Mouse (Mus musculus) lung, postnatal 10 days (tissue): Measurements from ENCODE around the gene Tceal1.
"Not testable (repeated sequence)": the region's sequence is repeated elsewhere in the genome, so short reads cannot be mapped to it uniquely, and the experiment has no call there.

ENCODE experiments used
- DNase-seq: peaks from one replicate; pipeline ENCODE4 v3.0.0; 2021

The Tceal1 gene

DNA sequence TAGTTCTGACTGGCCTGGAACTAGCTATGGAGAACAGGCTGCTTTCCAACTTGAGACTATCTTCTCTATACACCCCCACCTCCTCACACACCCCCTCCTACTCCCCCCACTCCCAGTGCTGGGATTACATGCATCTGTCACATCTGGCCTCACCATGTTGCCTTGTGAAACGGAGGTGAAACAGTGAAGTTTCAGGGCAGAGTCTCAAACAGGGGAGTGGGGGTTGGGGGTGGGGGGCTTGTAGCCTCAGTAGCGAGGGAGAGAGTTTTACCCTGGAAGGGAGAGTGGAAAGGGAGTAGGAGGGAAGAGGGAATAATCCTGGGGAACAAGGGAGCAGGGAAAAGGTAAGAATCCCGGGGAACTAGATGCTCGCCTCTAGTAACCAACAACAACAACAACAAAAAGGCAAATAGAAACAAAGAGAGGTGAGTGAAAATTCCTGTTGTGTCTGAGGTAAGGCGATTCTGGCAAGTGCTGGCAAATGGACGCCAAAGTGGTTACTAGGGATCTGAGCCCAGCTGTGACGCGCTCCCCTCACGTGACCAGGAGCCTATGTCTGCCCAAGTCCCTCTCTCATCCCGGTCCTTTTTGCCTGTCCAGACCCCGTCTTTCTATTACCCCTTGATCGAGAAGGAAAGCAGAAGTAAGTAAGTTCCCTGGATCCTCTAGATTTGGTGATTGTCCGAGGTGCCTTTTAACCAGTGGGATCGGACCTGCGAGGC, at the start of gene Tceal1:
Gene Tceal1 (plus strand): TSS at position 537 of the 722 bp plus-strand sequence.
- peak; percentile 80 for DNase-seq

DNA sequence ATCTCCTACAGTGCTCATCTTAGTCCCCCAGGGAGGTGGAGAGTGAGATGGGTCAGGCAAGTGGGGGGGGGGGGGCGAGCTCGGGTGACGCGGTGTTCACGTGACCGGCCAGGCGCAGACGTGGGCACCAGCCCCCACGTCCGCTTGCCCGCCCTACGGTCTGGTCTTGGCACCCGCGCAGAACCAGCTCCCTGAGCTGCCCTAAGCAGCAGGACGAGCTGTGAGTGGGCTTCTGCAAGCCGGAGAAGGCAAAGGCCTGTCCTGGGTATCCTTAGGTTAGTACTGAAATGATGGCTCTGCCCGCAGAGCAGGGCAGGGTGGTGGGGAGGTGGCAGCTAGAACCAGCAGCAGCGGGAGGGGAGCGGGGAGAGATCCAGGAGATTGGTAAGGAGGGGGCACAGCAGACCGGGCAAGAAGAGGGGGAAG, 41.5 kb upstream of the Tceal1 start:
- peak; percentile 2 for DNase-seq

DNA sequence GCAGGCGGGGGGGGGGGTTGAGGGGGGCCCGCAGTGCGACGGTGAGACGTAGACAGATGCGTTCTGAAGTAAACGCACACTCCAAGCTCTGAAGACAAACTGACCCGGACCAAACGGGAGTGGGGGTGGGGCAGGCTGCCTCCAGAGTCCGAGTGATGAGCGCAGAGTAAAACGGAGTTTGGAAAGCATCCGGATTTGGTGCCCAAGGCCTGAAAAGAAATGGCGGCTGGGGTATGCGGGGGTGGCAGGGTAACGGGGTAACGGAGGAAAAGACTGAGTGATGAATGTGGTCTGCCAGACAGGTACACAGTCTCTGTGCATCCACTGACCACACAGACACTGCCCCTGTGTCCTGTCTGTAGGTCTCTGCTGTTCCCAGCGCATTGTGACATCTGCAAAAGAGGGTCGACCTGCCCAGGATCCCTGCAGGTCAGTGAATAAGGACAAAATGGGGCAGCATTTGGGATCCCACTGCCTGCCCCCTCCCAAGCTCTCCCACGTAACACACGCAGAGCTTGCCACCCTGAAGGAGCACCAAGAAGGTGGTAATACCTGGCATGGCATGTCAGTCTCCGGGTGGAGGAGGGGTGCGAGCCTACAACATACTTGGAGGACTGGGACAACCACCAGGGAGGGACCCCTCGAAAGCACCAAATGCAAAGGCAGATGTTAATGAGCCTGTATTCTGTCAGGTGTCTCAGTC, 40.9 kb upstream of the Tceal1 start:
- peak; percentile 1 for DNase-seq

DNA sequence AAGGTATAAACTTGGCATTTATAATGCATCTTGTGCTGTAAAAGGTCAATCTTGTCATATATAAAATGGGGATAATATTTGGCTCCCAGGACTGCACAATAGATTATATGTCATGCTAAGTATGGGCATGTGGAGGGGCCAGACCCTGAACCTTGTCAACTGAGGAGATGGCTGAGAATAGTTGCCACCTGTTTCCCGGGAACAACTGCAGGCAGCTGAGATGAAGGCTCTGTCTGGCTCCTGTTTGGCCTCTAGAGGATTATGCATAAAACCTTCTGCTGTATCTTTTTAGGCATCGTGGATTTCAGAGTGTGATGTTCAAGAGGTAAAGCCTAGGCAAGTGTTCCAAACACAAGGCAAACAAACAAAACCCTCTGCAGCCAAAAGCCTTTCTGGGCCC, 39.0 kb upstream of the Tceal1 start:
- DNase-seq = no peak

DNA sequence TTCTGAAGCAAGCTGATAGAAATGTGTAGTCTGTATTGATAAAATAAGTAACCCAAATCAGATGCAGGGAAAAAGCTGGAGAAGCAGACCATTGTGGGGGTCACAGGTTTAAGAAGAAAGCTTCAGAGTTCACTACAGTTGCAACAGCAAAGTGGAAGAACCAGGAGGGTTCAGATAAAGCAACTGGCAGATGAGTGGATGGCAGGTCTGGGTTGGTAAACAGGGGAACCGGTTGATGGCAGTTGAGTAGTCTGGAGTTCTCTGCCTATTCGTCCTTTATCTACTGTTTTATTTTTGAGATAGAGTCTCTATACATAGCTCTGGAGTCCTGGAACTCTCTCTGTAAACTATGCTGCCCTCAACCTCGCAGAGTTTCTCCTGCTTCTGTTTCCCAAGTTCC, 26.8 kb upstream of the Tceal1 start:
- DNase-seq = no peak

DNA sequence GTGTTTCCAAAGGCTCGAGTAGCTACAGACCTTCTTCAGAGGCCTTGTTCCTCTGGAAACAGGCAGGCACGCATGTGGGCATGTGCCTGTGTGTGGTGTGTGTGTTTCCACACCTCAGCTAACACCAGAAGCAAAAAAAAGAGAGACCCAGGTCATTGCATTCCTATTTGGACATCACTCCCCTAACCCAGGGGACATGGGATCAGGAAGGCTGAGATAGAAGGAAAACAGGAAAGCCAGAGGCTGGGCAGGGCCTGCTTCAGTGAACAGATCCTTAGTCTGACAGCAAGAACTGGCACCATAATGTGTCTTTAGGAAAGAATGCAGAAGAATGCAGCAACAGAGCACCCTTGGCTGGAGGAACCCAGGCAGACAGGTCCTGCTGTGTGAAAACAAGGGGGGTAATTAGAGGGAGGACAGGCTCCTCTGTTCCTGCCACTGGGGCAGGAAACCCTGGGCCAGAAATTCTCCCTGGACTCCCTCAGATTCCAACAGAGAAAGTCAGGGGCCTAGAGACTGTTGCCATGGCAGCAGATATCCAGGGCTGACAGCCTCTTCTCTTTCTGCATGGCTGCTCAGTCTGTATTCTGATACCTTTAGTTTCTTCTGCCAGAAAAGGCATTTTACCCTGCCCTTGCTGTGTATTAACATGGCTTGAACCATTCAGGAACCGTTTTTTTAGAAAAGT, 16.0 kb upstream of the Tceal1 start:
- not testable (repeated sequence) for DNase-seq

DNA sequence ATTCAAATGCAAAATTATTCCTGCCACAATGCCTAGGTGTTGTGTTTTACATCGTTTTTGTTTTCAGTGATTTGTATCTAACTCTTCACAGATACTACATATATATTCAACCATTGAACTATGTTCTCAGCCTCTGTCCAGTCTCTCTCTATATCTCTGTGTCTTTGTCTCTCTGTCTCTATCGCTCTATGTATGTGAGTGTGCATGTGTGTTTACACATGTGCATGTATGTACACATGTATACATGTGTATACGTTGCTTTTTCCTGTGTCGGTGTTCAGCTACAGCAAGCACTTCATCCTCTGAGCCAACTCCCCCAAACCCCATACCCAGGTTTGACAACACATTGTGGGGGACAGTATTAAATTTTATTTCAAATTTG, 15.5 kb upstream of the Tceal1 start:
- DNase-seq = no peak

DNA sequence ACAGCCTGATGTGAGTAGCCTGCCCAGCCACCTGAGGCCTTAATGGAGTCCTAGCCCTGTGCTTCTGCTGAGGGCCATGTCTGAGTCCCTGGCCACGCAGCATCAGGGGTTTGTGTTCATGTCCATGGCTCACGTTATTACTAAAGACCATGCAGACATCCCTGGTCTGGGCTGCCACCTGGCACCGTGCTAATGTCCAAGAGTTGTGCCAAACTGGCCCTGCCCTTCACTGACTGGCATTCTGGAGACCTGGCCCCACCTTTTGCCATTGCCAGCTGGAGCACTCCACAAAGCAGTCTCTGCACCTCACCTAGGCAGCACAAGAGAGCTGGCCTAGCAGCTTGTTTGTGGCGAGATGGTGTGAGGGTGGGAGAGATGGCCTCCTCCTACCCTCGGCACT, 14.6 kb upstream of the Tceal1 start:
- DNase-seq = no peak

DNA sequence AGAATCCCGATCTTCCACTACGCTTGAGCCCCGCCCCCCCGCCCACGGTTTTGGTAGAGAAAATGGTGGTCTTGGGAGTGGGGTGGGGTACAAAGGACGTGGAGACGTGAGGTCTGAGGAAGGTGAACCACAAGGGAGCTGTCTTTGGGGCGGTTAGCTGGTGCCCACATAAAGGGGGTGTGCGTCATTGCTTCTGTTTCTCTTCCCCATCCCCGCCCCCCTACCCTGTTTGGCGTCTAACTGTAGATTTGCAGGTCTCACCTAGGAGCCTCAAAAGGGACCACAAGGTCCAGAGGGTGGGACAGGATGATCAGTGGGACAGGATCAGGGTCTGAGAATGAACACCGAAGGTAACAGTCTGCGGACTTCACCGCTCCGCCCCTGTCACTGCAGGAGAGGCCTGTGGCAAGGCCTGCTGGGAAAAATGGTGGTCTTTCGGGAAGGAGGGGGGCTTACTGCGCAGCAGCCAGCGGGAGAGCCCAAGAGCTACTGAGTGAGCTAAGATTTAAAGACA, 443 bp downstream of the Tceal1 start:
- DNase-seq = peak; percentile 64

DNA sequence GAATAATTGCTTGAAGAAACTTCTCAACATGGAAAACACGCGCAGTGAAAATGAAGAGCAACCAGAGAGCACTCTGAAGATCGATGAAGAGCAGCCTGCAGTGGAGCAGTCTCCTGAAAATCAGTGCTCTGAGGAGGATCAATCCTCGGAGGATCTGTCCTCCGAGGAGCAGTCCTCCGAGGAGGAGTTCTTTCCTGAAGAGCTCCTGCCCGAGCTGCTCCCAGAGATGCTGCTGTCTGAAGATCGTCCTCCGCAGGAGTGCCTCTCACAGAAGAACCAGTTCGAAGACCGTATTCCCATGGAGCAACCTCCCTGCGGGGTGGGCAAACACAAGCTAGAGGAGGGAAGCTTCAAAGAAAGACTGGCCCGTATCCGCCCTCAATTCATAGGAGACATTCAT, 1.0 kb downstream of the Tceal1 start:
- peak; percentile 2 for DNase-seq

DNA sequence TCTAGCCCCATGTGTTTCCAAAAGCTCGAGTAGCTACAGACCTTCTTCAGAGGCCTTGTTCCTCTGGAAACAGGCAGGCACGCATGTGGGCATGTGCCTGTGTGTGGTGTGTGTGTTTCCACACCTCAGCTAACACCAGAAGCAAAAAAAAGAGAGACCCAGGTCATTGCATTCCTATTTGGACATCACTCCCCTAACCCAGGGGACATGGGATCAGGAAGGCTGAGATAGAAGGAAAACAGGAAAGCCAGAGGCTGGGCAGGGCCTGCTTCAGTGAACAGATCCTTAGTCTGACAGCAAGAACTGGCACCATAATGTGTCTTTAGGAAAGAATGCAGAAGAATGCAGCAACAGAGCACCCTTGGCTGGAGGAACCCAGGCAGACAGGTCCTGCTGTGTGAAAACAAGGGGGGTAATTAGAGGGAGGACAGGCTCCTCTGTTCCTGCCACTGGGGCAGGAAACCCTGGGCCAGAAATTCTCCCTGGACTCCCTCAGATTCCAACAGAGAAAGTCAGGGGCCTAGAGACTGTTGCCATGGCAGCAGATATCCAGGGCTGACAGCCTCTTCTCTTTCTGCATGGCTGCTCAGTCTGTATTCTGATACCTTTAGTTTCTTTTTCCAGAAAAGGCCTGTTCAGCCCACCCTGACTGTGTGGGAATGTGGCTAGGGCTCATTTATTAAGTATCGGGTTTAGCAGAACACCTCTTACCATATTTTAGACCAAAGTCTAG, 7.1 kb downstream of the Tceal1 start:
- DNase-seq = not testable (repeated sequence)

DNA sequence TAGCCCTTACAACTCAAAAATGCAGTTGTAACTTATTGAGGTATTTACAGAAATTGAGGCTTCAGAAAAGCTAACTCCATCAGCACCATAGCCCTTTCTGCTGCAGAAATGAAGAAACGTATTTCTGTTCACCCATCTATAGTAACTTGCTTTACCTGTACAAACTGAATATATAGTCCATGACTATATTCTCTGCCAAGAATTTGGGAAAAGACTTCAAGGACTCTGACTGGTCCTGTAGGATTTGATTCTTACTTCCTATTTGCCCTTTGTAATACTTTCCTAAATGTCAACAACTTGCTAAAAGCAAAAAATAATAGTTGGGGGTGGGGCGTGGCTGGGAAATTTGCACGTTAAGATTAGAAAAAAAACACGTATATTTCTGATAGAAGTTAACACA, 24.2 kb downstream of the Tceal1 start:
- DNase-seq = no peak

DNA sequence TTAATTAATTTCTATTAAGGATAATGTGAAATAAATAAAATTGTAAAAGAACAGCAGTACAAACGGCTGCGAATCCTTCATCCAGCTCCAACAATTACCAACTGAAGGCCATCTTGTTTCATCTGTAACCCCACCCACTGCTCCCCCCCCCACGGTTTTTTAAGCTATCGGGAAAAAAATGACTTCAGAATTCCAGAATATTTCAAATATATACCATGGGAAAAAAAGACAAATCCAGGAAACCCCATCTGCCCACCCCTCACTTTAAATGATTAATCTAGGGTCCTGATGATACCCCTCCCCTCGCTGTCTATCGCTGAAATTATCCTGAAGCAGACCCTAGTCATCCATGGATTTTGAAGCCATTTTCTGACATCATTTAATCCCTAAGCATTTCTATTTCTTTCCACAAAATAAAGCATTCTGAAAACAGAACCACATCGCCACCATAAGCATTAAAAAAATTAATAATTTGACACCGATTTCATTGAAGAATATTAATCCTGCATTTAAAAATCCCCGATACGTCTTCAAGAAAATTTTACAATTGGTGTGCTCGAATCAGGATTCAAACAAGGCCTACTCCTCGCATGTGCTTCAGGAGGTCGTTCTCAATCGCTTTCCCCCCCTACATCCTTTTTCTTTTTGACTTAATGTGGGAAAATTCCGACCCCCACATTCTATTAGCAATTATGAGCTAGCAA, 32.5 kb downstream of the Tceal1 start:
- DNase-seq = no peak

DNA sequence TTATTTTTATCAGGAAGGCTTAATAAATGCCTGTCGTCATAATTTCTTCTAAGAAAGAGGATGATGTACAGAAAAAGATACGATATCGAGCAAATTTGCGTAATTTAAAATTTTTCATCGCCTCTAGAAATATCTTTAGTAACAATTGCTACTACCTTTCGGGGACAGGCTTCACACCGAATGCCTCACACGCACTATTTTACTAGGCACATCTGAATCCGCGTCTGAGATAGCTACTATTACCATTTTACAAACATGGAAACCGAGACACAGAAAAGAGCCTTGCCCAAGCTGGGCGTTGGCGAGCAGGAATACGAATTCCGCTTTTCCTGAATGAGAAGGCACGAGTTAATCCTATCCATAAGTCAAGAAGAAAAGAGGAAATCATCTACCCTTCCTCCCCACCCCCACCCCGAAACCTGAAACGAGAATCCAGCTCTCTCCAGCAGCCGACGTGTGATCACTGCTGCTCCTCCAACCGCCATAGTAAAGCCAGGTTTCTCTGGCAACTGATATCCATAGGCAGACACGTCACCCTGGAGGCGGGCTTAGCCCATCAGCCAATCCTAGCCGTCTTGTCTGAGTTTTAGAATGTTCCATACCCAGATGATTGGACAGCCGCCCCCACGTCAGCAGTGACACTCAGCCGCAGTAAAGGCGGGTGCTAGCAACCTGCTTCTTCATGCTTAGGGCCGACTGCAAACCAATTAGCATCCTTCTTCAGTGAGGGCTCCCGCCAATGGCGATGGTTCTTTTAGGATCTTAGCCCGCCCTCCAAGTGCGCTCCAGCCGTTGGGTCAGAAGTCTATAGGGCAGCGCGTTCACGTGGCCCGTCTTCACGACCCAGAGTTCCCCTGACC, 33.2 kb downstream of the Tceal1 start:
- DNase-seq = peak; percentile 95

DNA sequence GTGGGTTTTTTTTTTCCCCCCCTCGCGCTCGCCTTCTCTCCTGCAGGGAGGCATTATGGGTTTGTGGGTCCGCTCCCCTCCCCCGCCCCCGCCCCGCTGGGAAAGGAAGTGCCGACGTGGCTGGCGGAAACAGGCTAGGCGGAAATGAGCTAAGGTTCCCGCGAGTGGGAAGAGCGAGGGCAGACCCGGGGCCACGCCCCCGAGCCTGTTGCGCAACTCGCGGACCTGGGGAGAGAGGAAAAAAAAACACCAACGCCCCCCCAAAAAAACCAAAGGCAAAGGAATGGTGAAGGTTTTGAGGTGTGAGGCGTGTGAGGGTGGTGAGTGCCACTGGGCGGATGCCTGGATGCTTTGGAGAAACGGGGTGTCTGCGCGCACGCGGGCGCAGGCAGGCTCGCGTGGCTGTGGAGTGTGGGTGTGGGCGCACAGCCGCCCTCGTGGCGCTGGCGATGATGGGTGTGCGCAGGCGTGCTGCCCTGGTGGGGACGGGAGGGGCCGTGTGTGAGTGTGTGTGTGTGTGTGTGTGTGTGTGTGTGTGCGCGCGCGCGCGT, 33.9 kb downstream of the Tceal1 start:
- peak; percentile 88 for DNase-seq

DNA sequence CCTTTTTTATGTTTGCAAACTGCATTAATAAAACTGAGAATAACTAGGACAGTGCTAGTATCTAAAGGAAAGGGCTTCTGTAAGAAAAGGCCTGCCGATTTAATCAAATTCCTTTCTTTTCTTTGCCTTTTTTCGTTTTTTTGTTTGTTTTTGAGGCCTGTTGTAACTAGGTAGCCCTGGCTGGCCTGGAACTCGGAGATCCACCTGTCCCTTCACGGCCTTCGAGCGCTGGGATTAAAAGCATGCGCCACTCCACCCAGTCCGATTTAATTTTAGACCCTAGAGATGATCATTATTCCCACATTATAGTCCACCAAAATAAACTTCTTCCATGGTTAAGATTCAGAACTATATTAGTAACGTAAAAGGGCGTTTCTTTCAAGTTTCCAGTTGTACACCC, 34.5 kb downstream of the Tceal1 start:
- no peak for DNase-seq

DNA sequence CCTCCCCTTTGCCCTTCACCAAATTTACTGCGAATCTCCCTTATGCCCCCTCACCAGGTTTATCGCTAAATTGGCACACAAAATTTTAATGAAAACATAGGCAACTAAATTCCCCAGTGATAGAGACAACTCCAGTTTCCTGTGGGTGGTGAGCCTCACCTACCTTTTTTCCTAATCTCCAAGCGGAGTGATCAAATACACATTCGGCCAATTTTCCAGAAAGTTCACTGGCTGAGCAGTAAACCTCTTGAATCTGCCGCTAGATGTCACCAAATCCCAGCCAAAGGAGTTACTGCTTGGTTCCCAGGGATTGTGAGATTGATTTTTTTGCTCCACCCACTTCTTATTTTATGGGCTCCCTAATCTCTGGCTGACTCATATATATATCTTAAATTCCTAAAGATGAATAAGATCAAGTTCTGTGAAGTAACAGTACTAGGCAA, 34.9 kb downstream of the Tceal1 start:
- peak; percentile 80 for DNase-seq

DNA sequence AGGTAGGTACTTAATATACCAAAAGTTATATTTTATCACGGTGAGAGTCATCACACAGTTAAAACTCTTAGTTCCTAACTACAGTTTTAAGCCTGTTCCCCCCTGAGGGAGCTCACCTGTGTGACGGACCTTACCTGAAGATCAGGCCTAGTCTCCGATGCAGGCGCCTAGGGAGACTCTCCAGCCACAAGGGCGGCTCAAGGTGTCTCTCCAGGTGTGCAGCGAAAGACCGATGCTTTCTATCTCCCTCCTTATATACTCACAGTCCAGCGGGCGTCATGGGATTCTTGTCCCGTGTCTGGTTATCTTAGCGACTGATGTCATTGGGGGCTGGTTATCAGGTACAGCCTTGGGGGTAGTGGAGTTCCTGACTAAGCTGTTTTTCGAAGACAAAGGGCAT, 35.7 kb downstream of the Tceal1 start, which contains the start of gene Morf4l2:
Gene Morf4l2 (minus strand): TSS at position 232 of the 400 bp plus-strand sequence.
- no peak for DNase-seq

DNA sequence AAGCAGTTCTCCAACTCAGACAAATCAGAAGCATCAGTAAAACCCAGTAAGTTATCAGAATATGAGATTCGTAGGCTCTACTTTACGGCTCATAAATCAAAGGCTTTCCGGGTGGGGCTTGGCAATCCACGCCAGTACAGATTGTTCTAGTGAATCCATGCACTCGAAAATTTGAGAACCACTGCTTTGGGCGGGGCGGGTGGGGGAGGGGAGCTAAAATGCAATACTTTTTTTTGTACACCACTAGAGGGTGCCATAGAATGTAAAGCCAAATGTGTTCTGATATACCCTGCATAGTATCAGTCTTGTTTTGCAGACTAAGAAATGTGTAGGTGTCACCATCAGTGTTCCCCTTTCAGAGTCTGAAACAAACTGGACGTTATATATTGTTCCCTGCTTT, 36.9 kb downstream of the Tceal1 start:
- peak; percentile 13 for DNase-seq

DNA sequence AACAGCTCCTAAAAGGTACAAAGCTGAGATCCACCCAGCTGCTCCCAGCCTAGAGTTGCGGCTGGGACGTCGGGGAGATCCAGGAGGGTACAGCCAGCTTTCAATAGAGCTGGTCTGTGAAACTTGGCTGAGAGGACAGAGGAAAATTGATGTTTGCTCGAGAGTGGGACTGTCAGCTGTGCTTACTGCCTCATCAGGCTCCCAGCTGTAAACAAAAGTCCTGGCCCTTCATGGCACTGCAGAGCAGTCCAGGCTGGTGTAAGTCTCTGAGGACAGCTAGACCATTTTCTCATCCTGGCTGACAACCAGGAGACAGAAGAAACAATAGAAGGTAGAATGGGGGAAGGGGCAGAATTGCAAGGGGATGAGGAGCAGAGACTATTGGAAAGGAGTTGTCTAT, 41.5 kb downstream of the Tceal1 start:
- no peak for DNase-seq

DNA sequence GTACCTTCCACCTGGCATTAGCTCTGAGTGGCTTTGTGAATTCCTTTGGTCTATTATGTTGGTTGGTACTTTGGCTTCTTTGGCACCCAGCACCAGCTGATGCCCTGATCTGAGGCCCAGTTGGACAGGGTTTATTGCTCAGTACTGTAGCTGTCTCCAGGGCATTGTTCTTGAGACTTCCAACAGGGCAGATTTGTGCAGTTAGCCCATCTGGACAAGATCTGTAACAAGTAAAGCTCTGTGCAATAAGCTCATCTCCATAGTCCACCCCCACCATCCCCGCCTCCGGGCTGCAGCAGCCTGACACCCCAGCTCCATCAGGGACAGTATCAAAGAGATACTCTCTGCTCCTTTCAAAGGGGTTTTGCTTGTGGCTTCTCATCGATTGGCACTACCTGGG, 47.7 kb downstream of the Tceal1 start:
- DNase-seq = no peak
